Mouse (Mus musculus) liver, adult 2 months (tissue): ENCODE results near the gene Gpc6. TPM values are rescaled to one million over a fixed set of nuclear protein-coding genes. Genes with fewer than 3 reads are reported as not detected.

ENCODE experiments used
- DNase-seq: peaks from one replicate; pipeline ENCODE4 v3.0.0-alpha.2; 2011; ENCODE audit warnings: low read depth, low spot score; ENCODE audit errors: extremely low read depth
- H3K27ac ChIP-seq: fragments of 200-500 bp; replicated peaks from 2 replicates; pipeline ENCODE4 v1.5.1; 2012; ENCODE audit warnings: low read depth, mild to moderate bottlenecking, control low read depth, inconsistent platforms, low read length; ENCODE audit not compliant: insufficient read depth
- H3K27me3 ChIP-seq: fragments of 200-500 bp; 2 replicates; pipeline ENCODE4 v1.6.1; 2012; ENCODE audit warnings: mild to moderate bottlenecking, moderate library complexity, low read length, inconsistent platforms; ENCODE audit not compliant: control insufficient read depth, insufficient read depth
- H3K36me3 ChIP-seq: fragments of 200-500 bp; 2 replicates; pipeline ENCODE4 v1.6.1; 2012; ENCODE audit warnings: low read length, inconsistent platforms; ENCODE audit not compliant: control insufficient read depth, insufficient read depth
- H3K4me1 ChIP-seq: fragments of 200-500 bp; 2 replicates; pipeline ENCODE4 v1.6.1; 2011; ENCODE audit warnings: low read length; ENCODE audit not compliant: control insufficient read depth, insufficient read depth
- H3K4me3 ChIP-seq: fragments of 200-500 bp; 2 replicates; pipeline ENCODE4 v1.5.1; 2011; ENCODE audit warnings: low read depth, mild to moderate bottlenecking, control low read depth, low read length, moderate library complexity; ENCODE audit not compliant: insufficient read depth
- H3K79me2 ChIP-seq: fragments of 200-500 bp; 2 replicates; pipeline ENCODE4 v1.6.1; 2012; ENCODE audit warnings: inconsistent platforms, mild to moderate bottlenecking, low read length, moderate library complexity; ENCODE audit not compliant: control insufficient read depth, insufficient read depth
- H3K9ac ChIP-seq: fragments of 200-500 bp; 2 replicates; pipeline ENCODE4 v1.6.1; 2012; ENCODE audit warnings: low read depth, mild to moderate bottlenecking, control low read depth, inconsistent platforms, low read length
- CTCF ChIP-seq: fragments of 200-500 bp; IDR thresholded peaks from 2 replicates; pipeline ENCODE4 v1.5.1; 2011; ENCODE audit warnings: low read depth, low read length, control low read depth
- POLR2A ChIP-seq: fragments of 200-500 bp; IDR thresholded peaks from 2 replicates; pipeline ENCODE4 v1.6.1; 2011; ENCODE audit warnings: low read length, control low read depth; ENCODE audit not compliant: insufficient read depth; ENCODE audit errors: extremely low read depth
- WGBS: fragments of 180-500 bp; shearing (Covaris S2); methylation state at CpG from one replicate; pipeline ENCODE4 v1.1.7; 2018; 5-methylcytosine and 5-hydroxymethylcytosine counted together
- polyA plus RNA-seq: library from polyadenylated mRNA; depleted of rRNA; stranded (reverse); fragments of >200 nt; gene quantifications from 2 replicates; pipeline ENCODE4 v1.2.3, GENCODE M21; 2012
- total RNA-seq: library from RNA; depleted of rRNA; stranded (reverse); fragments of >200 nt; gene quantifications from 2 replicates; pipeline ENCODE4 v1.2.3, GENCODE M21; 2014

The Gpc6 gene
- total and polyA plus RNA-seq, 2 experiments, result 0.88 to 2.6 TPM

- WGBS, result 86% methylated on average over 4 of the region's 4 CpGs
- no peaks in the 10 kb centered on the region for H3K27me3 ChIP-seq
- no peaks in the 10 kb centered on the region for H3K36me3 ChIP-seq
- no peaks in the 10 kb centered on the region for H3K4me1 ChIP-seq
- no peak overlapping the region for H3K9ac ChIP-seq
- no peak for TF ChIP-seq CTCF
- TF ChIP-seq POLR2A, result no peak
- no peak for DNase-seq
- H3K27ac ChIP-seq, result no peak overlapping the region
- no peak overlapping the region for H3K4me3 ChIP-seq
- H3K79me2 ChIP-seq, result no peaks in the 10 kb centered on the region
These were observed 368.6 kb downstream of the Gpc6 start for GRCm38 (mm10) chr14:117293746-117294145.

GRCm38 (mm10) chr14:117296207-117296838, 371.2 kb downstream of the Gpc6 start:
- no peak overlapping the region for H3K27ac ChIP-seq
- 83% methylated on average over 2 of the region's 2 CpGs for WGBS
- DNase-seq, result no peak

DNA sequence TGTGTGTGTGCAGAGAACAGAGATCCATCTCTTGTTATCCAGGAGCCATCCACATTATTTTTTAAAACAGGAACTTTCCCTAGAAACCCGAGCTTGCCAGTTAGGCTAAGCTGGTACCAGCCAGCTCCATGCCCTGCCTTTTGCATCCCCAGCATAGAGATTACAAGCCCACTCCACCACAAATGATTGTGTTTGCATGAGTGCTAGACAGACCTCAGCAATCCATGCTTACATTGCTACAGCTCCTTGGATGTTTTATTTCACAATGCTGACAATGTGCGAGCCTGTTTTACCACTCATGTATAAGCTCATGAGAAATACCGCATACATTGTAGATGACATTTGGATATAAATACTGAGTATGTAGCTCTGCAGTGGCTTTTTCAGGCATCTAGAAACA, 375.9 kb downstream of the Gpc6 start:
- TF ChIP-seq POLR2A (no peak), CTCF (no peak)
- 87% methylated on average over 3 of the region's 3 CpGs for WGBS
- H3K27me3 ChIP-seq, result no peaks in the 10 kb centered on the region
- no peak overlapping the region for H3K27ac ChIP-seq
- no peak overlapping the region for H3K4me3 ChIP-seq
- no peak for DNase-seq
- H3K36me3 ChIP-seq, result no peaks in the 10 kb centered on the region
- H3K79me2 ChIP-seq, result no peaks in the 10 kb centered on the region
- H3K4me1 ChIP-seq, result no peaks in the 10 kb centered on the region
- H3K9ac ChIP-seq, result no peak overlapping the region

More at GRCm38 (mm10) chr14:117296207-117296838, 371.2 kb downstream of the Gpc6 start:
- no peaks in the 10 kb centered on the region for H3K79me2 ChIP-seq
- H3K4me3 ChIP-seq, result no peak overlapping the region
- no peaks in the 10 kb centered on the region for H3K36me3 ChIP-seq
- no peaks in the 10 kb centered on the region for H3K4me1 ChIP-seq
- H3K27me3 ChIP-seq, result no peaks in the 10 kb centered on the region
- H3K9ac ChIP-seq, result no peak overlapping the region
- TF ChIP-seq POLR2A (no peak), CTCF (no peak)

- Histone ChIP-seq H3K79me2 (no peaks in the 10 kb centered on the region), H3K9ac (no peak overlapping the region), H3K27me3 (no peaks in the 10 kb centered on the region), H3K27ac (no peak overlapping the region), H3K4me1 (no peaks in the 10 kb centered on the region), H3K4me3 (no peak overlapping the region), H3K36me3 (no peaks in the 10 kb centered on the region)
- WGBS, result 83% methylated on average over 8 of the region's 8 CpGs
- DNase-seq, result no peak
- TF ChIP-seq CTCF, result no peak
These were observed 379.0 kb downstream of the Gpc6 start for GRCm38 (mm10) chr14:117303901-117304722.

DNA sequence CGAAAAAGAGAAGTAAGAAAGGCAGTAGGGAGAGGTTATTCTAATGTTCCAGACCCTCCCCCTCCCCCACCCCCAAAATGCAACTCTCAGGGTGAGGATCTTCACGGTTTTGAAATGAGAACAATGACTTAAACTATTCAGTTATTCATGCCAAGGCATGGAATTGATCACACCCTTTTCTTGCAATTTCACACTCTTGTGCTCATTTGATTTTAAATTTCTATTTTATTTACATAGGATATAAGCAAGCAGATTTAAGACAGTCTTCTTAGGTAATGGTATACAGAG, 379.6 kb downstream of the Gpc6 start:
- H3K27ac ChIP-seq, result no peak overlapping the region
- no peaks in the 10 kb centered on the region for H3K79me2 ChIP-seq
- no peak overlapping the region for H3K4me3 ChIP-seq
- WGBS, result 82% methylated on average over 2 of the region's 2 CpGs
- DNase-seq, result no peak
- H3K36me3 ChIP-seq, result no peaks in the 10 kb centered on the region
- TF ChIP-seq POLR2A (no peak), CTCF (no peak)
- H3K27me3 ChIP-seq, result no peaks in the 10 kb centered on the region
- H3K9ac ChIP-seq, result no peak overlapping the region
- H3K4me1 ChIP-seq, result no peaks in the 10 kb centered on the region

- H3K4me3 ChIP-seq, result no peak overlapping the region
- 82% methylated on average over 3 of the region's 3 CpGs for WGBS
- H3K9ac ChIP-seq, result no peak overlapping the region
- H3K4me1 ChIP-seq, result no peaks in the 10 kb centered on the region
- TF ChIP-seq POLR2A (no peak), CTCF (no peak)
- DNase-seq, result no peak
- H3K79me2 ChIP-seq, result no peaks in the 10 kb centered on the region
- no peaks in the 10 kb centered on the region for H3K36me3 ChIP-seq
- H3K27ac ChIP-seq, result no peak overlapping the region
- no peaks in the 10 kb centered on the region for H3K27me3 ChIP-seq
These were observed 384.9 kb downstream of the Gpc6 start for GRCm38 (mm10) chr14:117309997-117310520.
